Mouse (Mus musculus): ENCODE measurements around the gene Cwh43.

DNA sequence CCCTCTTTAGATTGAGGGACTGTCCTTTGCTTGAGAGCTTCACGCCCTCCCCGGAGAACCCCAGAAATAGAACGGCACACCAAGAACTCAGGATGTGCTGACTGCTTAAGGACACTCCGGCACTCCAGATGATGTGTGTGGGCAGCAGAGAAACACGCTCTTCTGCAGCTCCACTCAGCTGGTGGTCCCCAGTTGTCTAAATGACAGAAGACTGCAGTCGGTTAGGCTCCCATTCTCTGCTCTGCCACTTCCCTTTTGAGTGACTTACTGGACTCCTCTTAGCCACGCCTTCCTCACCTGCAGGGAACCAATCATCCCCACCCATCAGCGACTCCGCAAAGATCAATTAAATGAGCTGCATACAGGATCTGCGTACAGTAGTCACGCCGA lies 46.1 kb upstream of the Cwh43 start:
- TF ChIP-seq CTCF (IDR thresholded peaks at IDR 0.05), result no peak
- no peak for TF ChIP-seq POLR2A (IDR thresholded peaks at IDR 0.05; ENCODE audit: insufficient read depth, low read depth, low read length)
- no peak for TF ChIP-seq EP300 (IDR thresholded peaks at IDR 0.05; ENCODE audit: insufficient read depth, low read depth, low read length)
